Mouse (Mus musculus) fibroblast of lung, adult 2 months (primary cell): Measurements from ENCODE around the gene Otoa.

Experiments used
- DNase-seq: peaks from one replicate; pipeline ENCODE4 v3.0.0-alpha.2; 2011; ENCODE audit warnings: low read depth

Gene Otoa

DNA sequence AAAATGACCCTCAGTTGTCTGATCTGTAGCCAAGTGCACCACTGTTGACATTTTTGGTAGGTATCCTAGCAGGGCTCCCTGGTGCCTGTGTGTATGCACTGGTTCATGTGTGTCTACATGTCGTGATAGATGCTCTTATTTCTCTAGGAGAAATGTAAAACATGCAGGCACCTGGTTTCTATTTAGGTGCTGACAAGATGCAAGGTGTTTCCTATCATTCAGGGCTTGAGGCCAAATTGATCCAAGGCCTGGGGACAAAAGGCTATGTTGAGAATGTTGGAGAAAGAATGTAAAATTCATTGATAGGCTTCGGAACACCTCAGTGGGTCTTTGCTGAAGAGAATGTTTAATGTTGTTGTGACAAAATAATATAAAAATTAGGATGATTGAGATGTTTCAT is 366 bp downstream of the Otoa start:
- no peak for DNase-seq

DNA sequence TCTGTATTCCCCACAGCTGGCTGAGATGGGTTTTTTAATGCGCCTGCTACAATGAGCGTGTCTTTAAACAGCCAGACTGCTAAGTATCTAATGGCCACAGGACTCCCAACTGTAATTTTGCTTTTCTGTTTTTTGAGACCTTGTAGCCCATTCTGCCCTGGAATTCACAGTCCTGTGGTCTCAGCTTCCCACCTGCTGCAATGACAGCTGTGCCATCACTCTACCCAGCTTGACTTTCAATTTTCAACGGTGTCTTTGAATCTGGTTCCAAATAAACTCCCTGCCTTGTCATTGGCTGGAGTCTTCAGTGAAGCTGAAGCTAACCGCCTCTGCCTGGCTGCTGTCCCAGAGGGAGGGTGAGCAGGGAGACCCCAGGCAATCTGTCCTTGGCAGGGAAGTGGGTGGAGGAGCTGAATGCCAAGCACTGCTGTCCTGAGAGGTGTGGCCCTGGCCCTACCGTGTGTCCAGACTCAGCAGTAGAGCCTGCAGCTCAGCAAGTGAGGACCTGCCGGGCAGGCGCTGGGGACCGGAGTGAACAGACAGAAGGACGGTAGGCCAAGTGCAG is 1.6 kb downstream of the Otoa start:
- DNase-seq, result no peak

DNA sequence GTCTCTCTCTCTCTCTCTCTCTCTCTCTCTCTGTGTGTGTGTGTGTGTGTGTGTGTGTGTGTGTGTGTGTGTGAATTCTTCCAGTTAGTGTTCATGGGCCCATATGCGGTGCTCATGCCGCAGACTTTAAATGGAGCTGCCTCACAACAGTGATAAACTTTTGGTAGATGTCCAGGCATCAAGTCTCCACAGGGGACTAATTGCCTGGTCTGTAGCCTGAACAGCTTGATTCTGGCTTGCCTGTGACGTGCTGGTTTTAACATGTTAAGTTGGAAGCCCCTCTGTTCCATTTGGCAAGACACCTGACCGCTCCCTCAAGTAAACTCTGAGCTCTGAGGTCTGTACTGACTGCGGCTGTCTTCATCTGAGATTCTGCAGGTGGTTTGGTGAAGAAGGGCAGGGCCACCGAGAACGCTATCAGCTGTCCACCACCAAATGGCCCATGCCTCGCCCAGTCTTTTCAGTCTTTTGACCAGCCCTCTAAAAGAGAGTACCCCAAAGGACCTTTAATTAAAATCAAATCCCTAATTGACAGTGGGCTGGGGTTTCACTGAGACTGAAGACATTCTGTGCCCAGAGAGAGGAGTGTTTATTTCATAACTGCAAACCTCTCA is 3.5 kb downstream of the Otoa start:
- DNase-seq, result no peak

DNA sequence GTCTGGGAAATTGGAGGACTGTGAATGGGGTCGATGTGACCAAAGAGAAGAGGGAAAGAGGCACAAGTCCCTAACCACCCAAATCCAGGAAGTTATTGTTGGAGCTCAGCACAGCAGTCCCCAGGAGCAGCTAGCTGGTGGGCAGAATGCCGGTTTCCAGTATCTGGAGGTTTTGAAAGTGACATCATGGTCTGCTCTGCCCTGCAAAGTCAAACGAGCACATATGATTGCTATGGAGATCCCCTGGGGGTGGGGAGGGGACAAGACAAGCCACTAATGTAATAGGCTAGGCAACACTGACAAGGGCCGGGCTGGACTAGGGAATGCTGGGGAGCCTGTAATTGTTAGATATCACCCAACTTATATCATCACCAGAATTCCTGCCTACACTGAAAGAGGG is 4.0 kb downstream of the Otoa start:
- peak; percentile 18 for DNase-seq

- no peak for DNase-seq
Measured at GRCm38 (mm10) chr7:121088745-121089144, 7.3 kb downstream of the Otoa start.

DNA sequence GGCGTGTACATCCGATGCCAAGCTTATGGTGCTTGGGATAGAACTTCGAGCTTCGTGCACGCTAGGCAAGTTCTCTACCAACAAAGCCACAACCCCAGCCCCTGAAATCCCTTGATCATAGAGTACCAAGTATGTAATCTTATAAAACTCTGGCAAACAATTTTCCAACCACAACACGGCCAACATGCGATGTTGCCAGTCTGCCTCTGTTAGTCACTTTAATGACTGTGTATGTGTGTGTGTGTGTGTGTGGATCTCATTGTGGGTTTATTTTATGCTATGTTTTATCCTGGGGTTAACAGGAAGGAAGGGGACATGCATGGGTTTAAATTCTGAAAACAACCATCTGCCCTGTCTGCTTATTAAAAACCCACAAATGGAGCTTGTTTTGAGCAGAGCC is 9.3 kb downstream of the Otoa start:
- DNase-seq, result no peak

DNA sequence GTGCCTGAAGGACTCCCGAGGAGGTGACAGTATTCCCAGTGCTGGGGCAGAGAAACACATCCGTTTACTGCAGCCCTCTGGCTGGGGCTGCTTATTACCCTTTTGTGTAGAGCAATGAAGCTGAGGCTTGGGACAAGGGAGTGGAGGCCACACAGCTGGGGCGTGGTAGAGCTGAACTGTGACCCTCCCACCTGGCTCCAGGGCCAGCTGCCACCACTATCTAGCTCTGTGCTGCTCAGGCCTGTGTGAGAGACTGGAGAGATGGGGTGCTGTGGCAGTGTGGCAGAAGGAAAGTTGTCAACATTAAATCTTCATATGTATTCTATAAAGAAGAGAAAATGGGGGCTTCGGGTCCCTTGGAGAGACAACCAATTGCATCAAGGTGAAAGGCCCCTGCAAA is 11.6 kb downstream of the Otoa start:
- DNase-seq, result no peak

DNA sequence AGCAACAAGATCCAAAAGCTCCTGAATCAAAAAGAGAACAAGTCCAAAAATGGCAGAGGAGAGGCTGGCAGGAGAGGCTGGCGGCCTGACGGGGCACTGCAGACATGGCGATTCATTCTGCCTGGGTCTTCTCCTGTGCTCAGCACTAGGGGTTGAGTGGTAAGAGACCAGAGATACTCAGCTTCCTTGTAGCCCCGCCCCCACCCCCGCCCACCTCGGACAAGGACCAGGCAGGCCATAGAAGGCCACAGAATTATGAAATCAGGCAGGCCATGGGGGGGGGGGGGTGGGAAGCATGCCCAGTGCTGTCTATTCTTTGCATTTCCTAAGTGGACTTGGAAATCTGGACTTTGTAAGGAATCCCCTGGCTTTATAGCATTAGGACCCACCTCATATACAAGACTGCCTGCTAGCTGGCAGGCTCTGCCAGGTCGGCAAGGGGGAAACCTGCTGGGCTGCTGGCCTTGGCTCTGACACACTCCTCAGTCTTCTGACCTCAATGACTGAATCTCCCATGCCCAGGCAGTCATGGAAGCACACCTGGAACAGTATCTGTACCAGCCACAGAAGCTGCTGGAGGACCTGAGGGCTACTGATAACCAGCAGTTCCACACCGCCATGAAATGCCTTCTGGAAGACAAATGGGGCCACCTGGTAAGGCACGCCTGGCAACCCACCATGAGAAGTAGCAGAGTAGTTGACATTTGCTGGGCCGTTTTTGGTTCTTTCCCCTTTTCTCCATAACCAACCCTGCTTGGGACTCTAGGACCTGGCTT is 17.4 kb downstream of the Otoa start:
- no peak for DNase-seq

GRCm38 (mm10) chr7:121107851-121108250 is 26.4 kb downstream of the Otoa start:
- DNase-seq, result no peak

- DNase-seq, result no peak
Measured at GRCm38 (mm10) chr7:121111321-121111720, 29.9 kb downstream of the Otoa start.

DNA sequence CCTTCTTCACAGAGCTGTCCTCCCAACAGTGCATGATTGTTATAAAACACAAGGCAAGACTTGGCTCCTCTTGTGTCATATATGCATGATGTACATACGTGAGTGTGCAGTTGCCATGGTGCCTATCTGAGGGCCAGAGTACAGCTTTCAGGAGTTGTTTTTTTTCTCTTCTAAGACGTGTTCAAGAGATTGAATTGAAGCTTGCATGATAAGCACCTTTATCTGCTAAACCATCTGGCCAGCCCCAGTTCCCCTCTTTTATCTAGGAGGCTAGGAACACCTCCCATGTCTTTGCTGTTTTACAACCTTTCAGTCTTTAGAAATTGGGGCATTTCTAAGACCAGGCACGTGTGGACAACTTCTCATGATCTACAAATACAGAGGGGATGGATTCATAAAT is 30.3 kb downstream of the Otoa start:
- DNase-seq, result no peak

DNA sequence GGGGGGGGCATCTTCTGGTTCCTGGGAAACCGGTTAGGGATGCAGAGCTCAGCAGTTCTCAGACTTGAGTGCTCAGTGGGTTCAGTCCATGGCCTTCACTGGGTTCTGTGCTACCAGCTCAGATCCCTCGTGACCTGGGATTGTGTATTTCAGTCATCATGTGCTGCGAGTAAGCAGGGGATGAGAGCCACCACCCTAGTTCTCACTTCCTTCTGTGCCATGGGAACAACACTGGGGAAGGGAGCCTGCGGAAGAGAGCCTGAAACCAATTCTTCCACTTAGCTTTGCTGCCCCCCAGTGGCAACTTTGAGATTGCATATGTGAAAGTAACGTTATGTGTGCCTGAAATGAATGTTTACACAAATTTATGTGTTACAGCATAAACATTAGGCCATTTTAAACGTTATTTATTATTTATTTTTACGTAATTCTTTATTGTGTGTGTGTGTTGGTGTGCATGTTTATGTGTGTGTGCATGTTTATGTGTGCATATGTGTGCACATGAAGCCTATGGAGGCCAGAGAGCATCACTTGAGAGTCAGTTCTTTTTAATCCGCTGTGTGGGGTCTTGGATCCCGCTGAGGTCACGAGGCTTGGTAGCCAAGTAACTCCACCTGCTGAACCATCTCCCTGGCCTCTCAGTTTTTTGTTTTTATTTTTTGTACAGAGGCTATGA is 38.8 kb downstream of the Otoa start:
- peak; percentile 63 for DNase-seq

DNA sequence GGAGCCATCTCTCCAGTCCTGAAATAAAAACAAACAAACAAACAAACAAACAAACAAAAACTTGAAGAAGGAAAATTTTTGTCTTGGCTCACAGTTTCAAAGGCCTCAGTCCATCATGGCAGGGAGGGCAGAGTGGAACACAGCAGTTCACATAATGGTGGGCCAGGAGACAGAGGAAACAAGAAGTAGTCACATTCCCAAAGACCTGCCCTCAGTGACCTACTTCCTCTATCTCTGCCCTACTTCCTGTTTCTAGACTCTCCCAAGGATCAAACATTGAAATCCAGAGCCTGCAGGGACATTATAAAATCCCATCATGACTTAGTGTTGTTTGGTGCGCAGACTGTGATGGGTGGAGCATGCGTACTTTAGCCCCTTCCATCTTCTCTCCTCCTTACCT is 49.4 kb downstream of the Otoa start:
- DNase-seq, result no peak

- no peak for DNase-seq
Measured at GRCm38 (mm10) chr7:121141274-121141673, 59.8 kb downstream of the Otoa start.

DNA sequence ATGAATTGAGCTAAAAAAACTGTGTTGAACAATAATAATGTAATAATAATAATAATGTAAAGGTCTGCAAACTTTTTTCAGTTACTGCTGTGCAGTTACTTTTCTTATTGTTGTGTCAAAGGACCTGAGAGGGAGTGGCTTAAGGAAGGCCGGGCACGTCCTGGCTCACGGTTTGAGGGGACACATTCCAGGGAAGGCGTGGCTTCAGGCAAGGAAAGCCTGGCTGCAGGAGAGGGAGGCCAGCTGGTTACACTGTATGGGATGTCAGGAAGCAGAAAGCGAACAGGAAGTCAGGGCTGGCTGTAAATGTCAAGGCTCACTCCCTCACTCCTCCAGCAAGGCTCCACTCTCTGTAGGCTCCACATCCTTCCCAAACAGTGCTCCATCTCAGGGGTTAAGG is 69.2 kb downstream of the Otoa start:
- DNase-seq, result no peak

GRCm38 (mm10) chr7:121152186-121152585 is 70.7 kb downstream of the Otoa start:
- DNase-seq, result no peak

GRCm38 (mm10) chr7:121165616-121166015 is 84.2 kb downstream of the Otoa start:
- no peak for DNase-seq

DNA sequence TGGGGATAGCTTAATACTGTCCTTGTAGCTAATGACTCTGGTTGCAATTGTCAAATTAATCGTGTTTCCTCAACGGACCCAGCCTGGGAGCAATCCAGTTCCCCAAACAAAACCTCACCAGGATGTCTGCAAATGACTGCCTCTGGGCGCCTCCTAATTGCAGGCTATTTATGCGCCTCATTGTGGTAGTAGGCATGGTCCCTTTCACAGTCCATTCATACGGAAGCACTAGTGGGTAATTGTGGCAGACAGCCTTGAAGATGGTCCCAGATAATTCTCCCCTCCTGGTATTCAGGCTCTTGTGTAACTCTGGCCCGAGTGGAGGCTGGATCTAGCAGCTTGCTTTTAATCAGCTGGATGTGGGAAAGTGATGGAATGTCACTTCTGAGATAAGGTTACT is 90.4 kb downstream of the Otoa start:
- DNase-seq, result no peak

DNA sequence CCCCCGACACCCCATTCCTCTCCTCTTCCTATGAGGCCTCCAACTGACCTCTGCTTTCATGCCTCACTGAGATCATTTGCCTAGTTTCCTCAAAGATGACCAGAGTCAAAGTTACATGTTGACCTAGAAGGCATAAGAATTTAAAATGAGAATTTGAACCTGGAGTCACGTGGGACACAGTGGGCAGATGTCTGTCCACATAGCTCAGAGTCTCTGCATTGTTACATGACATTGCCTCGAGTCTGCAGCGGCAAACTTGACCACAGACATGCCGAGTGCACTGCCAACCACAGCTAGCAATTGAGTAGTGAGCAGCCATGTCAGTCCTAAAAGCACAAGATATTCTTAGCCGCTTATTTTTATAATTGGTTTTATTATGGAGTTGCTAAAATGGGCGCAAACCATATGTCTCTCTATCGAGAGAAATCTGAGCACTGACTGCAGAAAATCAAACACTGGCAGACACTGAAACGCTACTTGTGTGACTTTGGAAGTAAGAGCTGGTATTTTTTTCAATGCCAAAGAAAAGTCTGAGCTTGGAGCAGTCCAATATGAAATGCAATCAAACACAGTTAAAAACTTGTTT is 105.8 kb downstream of the Otoa start:
- no peak for DNase-seq

GRCm38 (mm10) chr7:121188976-121189375 is 107.5 kb downstream of the Otoa start:
- DNase-seq, result no peak

GRCm38 (mm10) chr7:121198933-121199332 is 117.5 kb downstream of the Otoa start:
- DNase-seq, result no peak

GRCm38 (mm10) chr7:121211804-121212203 is 130.4 kb downstream of the Otoa start:
- no peak for DNase-seq
